Mouse (Mus musculus) hindbrain, postnatal 0 days (tissue): Measurements from ENCODE around the gene Kdm1b. TPM values are rescaled to one million over a fixed set of nuclear protein-coding genes. Genes with fewer than 3 reads are reported as not detected.

Source experiments
- ATAC-seq: fragments of 200-750 bp; cut with Nextera tagmentation; 2 replicates; pipeline ENCODE4 v1.8.0; 2017; ENCODE audit warnings: mild to moderate bottlenecking, moderate TSS enrichment, moderate library complexity
- DNase-seq: peaks from one replicate; pipeline ENCODE4 v3.0.0-alpha.2; 2015; ENCODE audit warnings: low spot score
- H3K27ac ChIP-seq: fragments of 300-500 bp; sonication (generic); 2 replicates; pipeline ENCODE4 v1.5.1; 2014; ENCODE audit warnings: mild to moderate bottlenecking
- H3K27me3 ChIP-seq: fragments of 300-500 bp; sonication (generic); 2 replicates; pipeline ENCODE4 v1.6.1; 2014; ENCODE audit warnings: low read length, mixed read lengths; ENCODE audit not compliant: insufficient read depth
- H3K36me3 ChIP-seq: fragments of 300-500 bp; sonication (generic); 2 replicates; pipeline ENCODE4 v1.6.1; 2014; ENCODE audit warnings: low read length, mixed read lengths; ENCODE audit not compliant: insufficient read depth
- H3K4me1 ChIP-seq: fragments of 300-500 bp; sonication (generic); 2 replicates; pipeline ENCODE4 v1.6.1; 2014; ENCODE audit warnings: antibody characterized with exemption, low read length, mixed read lengths; ENCODE audit not compliant: insufficient read depth
- H3K4me2 ChIP-seq: fragments of 300-500 bp; sonication (generic); 2 replicates; pipeline ENCODE4 v1.6.1; 2014; ENCODE audit warnings: low read depth, mild to moderate bottlenecking, low read length, moderate library complexity, mixed read lengths
- H3K4me3 ChIP-seq: fragments of 300-500 bp; sonication (generic); 2 replicates; pipeline ENCODE4 v1.5.1; 2014; ENCODE audit warnings: low read length
- H3K9ac ChIP-seq: fragments of 300-500 bp; sonication (generic); replicated peaks from 2 replicates; pipeline ENCODE4 v1.6.1; 2014; ENCODE audit warnings: mild to moderate bottlenecking, low read length, moderate library complexity, mixed read lengths
- H3K9me3 ChIP-seq: fragments of 300-500 bp; sonication (generic); 2 replicates; pipeline ENCODE4 v1.6.1; 2016; ENCODE audit warnings: low read length, mixed read lengths
- CTCF ChIP-seq: IDR thresholded peaks from 2 replicates; pipeline ENCODE4 v1.5.1; 2016; ENCODE audit warnings: antibody characterized with exemption, control low read depth, low read depth
- WGBS: fragments of 180-500 bp; shearing (Covaris S2); extraction: QIAGEN DNeasy Blood & Tissue Kit; methylation state at CpG from one replicate; pipeline ENCODE4 v1.1.7; 2014; 5-methylcytosine and 5-hydroxymethylcytosine counted together
- polyA plus RNA-seq: library from polyadenylated mRNA; unstranded; fragments of >200 nt; fragmentation: Nextera tagmentation; extraction: Ambion mirVana; gene quantifications from 2 replicates; pipeline ENCODE4 v1.2.1, GENCODE M21; 2015
- total RNA-seq: library from RNA; depleted of rRNA; stranded (reverse); fragments of >200 nt; gene quantifications from 2 replicates; pipeline ENCODE4 v1.2.3, GENCODE M21; 2014; rRNA removed

The Kdm1b gene
- total and polyA plus RNA-seq, 2 experiments from 2014 or later: 11.9 to 21.9 TPM

DNA sequence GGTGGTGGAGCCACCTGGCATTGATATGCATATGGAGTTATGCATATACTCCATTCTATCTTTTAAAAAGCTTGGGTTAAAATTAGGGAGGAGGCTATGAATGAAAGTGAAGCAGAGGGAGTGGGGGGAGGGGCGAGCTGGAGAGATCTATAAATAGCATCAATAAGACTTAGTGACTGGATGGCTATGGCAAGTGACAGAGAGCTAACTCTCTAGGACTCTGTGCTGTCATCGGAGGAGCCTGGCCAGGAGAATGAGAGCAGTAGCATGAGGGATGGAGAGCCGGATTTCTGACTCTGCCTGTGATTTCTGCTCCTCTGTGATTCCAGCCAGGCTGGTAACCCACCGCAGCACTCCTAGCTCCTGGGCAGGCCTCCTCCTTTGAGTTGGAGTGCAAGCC, 85.8 kb downstream of the Kdm1b start:
- ATAC-seq: no peak
- H3K4me1 ChIP-seq: no peaks in the 10 kb centered on the region

DNA sequence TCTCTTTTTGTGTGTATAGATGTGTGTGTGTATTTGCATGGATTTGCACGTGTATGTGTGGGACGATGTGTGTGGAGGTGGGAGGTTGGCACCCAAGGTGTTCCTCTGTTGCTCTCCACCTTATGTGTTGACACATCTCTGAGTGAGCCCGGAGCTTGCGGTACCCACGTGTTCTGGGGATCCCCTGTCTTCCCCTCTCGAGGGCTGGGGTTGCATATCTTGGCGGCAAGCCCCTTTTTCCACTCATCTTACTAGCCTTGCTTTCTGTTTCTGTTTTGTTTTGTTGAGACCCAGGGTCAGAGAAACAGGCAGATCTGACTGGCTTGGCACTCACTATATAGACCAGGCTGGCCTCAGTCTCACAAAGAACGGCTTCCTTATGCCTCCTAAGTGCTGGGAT, 89.8 kb downstream of the Kdm1b start:
- no peaks in the 10 kb centered on the region for H3K36me3 ChIP-seq
- ATAC-seq: no peak
- no peak overlapping the region for H3K4me3 ChIP-seq
- TF ChIP-seq CTCF: no peak
- no peaks in the 10 kb centered on the region for H3K27me3 ChIP-seq
- H3K27ac ChIP-seq: no peak overlapping the region
- no peak overlapping the region for H3K9ac ChIP-seq
- no peaks in the 10 kb centered on the region for H3K4me1 ChIP-seq
- no peak for DNase-seq
- no peaks in the 10 kb centered on the region for H3K9me3 ChIP-seq
- WGBS: 84% methylated on average over 8 of the region's 8 CpGs
- H3K4me2 ChIP-seq: no peak overlapping the region

More for the DNA sequence above, 85.8 kb downstream of the Kdm1b start:
- DNase-seq: no peak
- Histone ChIP-seq H3K4me3 (no peak overlapping the region), H3K9me3 (no peaks in the 10 kb centered on the region), H3K27ac (no peak overlapping the region), H3K4me2 (no peak overlapping the region), H3K9ac (no peak overlapping the region), H3K27me3 (no peaks in the 10 kb centered on the region), H3K36me3 (no peaks in the 10 kb centered on the region)
- TF ChIP-seq CTCF: no peak
- WGBS: 63% methylated on average over 4 of the region's 4 CpGs

DNA sequence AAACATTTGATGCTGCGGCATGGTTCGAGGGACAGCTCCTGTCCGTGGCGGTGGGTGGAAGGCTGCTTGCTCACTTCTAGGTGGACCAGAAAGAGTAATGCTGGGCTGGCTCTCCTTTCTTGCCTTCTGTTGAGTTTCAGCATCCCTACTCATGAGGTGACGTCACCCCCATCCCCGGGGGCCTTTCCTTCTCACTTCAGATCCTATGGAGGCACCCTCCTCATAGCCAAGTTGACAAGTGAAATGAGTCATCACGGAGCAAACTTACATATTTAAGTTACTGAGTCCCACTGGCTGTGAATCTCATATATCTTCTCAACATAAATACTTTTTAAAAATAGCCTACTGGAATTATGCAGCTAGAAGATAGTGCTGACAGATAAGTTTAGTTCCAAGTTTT, 91.5 kb downstream of the Kdm1b start:
- Histone ChIP-seq H3K9ac (no peak overlapping the region), H3K9me3 (0 out of 2 replicates have a peak, but pooled peaks cover 3% of the 10 kb centered on the region), H3K27me3 (no peaks in the 10 kb centered on the region), H3K4me3 (no peak overlapping the region), H3K36me3 (no peaks in the 10 kb centered on the region), H3K4me2 (no peak overlapping the region), H3K4me1 (no peaks in the 10 kb centered on the region), H3K27ac (no peak overlapping the region)
- ATAC-seq (no peak), DNase-seq (no peak)
- 98% methylated on average over 7 of the region's 7 CpGs for WGBS
- TF ChIP-seq CTCF: no peak

Other genes starting within 250 kb of the Kdm1b start
- gene Kif13a, start 113.6 kb upstream of the Kdm1b start, total RNA-seq: 21.6 and 48.7 TPM in 2 replicates
- 11.6 and 13.3 TPM in 2 replicates for gene Kif13a, start 113.6 kb upstream of the Kdm1b start, polyA plus RNA-seq
- 15.1 and 22.4 TPM in 2 replicates for gene Nhlrc1, start 28.6 kb upstream of the Kdm1b start, total RNA-seq
- 13.0 and 14.1 TPM in 2 replicates for gene Nhlrc1, start 28.6 kb upstream of the Kdm1b start, polyA plus RNA-seq
- 12.1 and 58.2 TPM in 2 replicates for gene Tpmt, start 1.2 kb downstream of the Kdm1b start, total RNA-seq
- 14.4 and 14.7 TPM in 2 replicates for gene Tpmt, start 1.2 kb downstream of the Kdm1b start, polyA plus RNA-seq
- gene Dek, start 62.7 kb downstream of the Kdm1b start, total RNA-seq: 42.2 and 60.5 TPM in 2 replicates
- 131 and 136 TPM in 2 replicates for gene Dek, start 62.7 kb downstream of the Kdm1b start, polyA plus RNA-seq
- 2.7 and 5.6 TPM in 2 replicates for gene Rnf144b, start 79.2 kb downstream of the Kdm1b start, total RNA-seq
- gene Rnf144b, start 79.2 kb downstream of the Kdm1b start, polyA plus RNA-seq: 1.7 and 1.8 TPM in 2 replicates